Mouse (Mus musculus) hindbrain, postnatal 0 days (tissue): Measurements from ENCODE around the gene Zfand2b. TPM values are rescaled to one million over a fixed set of nuclear protein-coding genes. Genes with fewer than 3 reads are reported as not detected.

Source experiments
- ATAC-seq: fragments of 200-750 bp; cut with Nextera tagmentation; 2 replicates; pipeline ENCODE4 v1.8.0; 2017; ENCODE audit warnings: mild to moderate bottlenecking, moderate TSS enrichment, moderate library complexity
- DNase-seq: peaks from one replicate; pipeline ENCODE4 v3.0.0-alpha.2; 2015; ENCODE audit warnings: low spot score
- H3K27ac ChIP-seq: fragments of 300-500 bp; sonication (generic); 2 replicates; pipeline ENCODE4 v1.5.1; 2014; ENCODE audit warnings: mild to moderate bottlenecking
- H3K27me3 ChIP-seq: fragments of 300-500 bp; sonication (generic); 2 replicates; pipeline ENCODE4 v1.6.1; 2014; ENCODE audit warnings: low read length, mixed read lengths; ENCODE audit not compliant: insufficient read depth
- H3K36me3 ChIP-seq: fragments of 300-500 bp; sonication (generic); 2 replicates; pipeline ENCODE4 v1.6.1; 2014; ENCODE audit warnings: low read length, mixed read lengths; ENCODE audit not compliant: insufficient read depth
- H3K4me1 ChIP-seq: fragments of 300-500 bp; sonication (generic); 2 replicates; pipeline ENCODE4 v1.6.1; 2014; ENCODE audit warnings: antibody characterized with exemption, low read length, mixed read lengths; ENCODE audit not compliant: insufficient read depth
- H3K4me2 ChIP-seq: fragments of 300-500 bp; sonication (generic); 2 replicates; pipeline ENCODE4 v1.6.1; 2014; ENCODE audit warnings: low read depth, mild to moderate bottlenecking, low read length, moderate library complexity, mixed read lengths
- H3K4me3 ChIP-seq: fragments of 300-500 bp; sonication (generic); 2 replicates; pipeline ENCODE4 v1.5.1; 2014; ENCODE audit warnings: low read length
- H3K9ac ChIP-seq: fragments of 300-500 bp; sonication (generic); replicated peaks from 2 replicates; pipeline ENCODE4 v1.6.1; 2014; ENCODE audit warnings: mild to moderate bottlenecking, low read length, moderate library complexity, mixed read lengths
- H3K9me3 ChIP-seq: fragments of 300-500 bp; sonication (generic); 2 replicates; pipeline ENCODE4 v1.6.1; 2016; ENCODE audit warnings: low read length, mixed read lengths
- CTCF ChIP-seq: IDR thresholded peaks from 2 replicates; pipeline ENCODE4 v1.5.1; 2016; ENCODE audit warnings: antibody characterized with exemption, control low read depth, low read depth
- whole genome bisulfite sequencing: fragments of 180-500 bp; shearing (Covaris S2); extraction: QIAGEN DNeasy Blood & Tissue Kit; methylation state at CpG from one replicate; pipeline ENCODE4 v1.1.7; 2014; 5-methylcytosine and 5-hydroxymethylcytosine counted together
- polyA plus RNA-seq: library from polyadenylated mRNA; unstranded; fragments of >200 nt; fragmentation: Nextera tagmentation; extraction: Ambion mirVana; gene quantifications from 2 replicates; pipeline ENCODE4 v1.2.1, GENCODE M21; 2015
- total RNA-seq: library from RNA; depleted of rRNA; stranded (reverse); fragments of >200 nt; gene quantifications from 2 replicates; pipeline ENCODE4 v1.2.3, GENCODE M21; 2014

Zfand2b gene
- total and polyA plus RNA-seq, 2 experiments from 2014 or later, result 45.0 to 49.5 TPM

DNA sequence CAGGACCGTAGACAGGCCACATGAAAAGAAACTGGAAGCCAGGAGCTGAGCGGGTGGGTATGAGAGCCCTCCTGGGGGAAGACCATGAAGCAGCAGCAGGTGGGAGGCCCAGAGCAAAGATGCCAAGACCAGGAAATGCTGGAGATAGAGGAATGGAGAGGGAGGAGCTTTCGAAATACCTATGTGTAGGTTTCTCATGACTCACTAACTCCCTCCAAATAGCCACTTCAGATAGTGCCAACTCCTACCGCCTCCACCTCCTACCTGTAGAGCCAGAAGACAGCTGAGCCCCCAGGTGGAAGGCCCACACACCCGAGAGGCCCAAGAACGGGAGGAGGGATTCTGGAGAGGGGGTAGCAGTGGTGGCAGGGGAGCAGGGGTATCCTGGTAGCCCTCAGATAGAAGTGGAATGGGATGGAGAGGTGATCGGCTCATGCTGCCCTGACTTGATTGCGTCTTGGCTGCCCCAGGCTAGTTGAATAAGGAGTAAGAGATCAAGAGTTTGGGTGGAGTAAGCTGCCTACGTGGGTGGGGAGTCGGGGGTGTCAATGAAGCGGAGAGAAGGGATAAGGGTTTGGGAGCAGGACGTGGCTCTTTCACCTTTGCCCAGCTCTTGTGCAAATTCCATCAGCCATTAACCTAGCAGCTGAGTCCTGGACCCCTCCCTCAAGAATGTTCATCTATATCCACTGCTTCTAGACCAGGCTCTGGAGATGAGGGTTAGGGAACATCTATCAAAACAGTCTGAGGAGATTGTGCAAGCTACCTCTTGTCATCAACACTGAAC is 34.8 kb upstream of the Zfand2b start, which contains the start of gene Slc23a3:
Gene Slc23a3 (minus strand): TSS at position 470 of the 787 bp plus-strand sequence.
- H3K27me3 ChIP-seq, result no peaks in the 10 kb centered on the region
- H3K4me3 ChIP-seq, result no peak within 1 kb of the TSS
- H3K4me1 ChIP-seq, result no peaks in the 10 kb centered on the region
- H3K4me2 ChIP-seq, result no peak within 1 kb of the TSS
- no peaks in the 10 kb centered on the region for H3K9me3 ChIP-seq
- ATAC-seq (no peak), DNase-seq (no peak)
- no peak within 1 kb of the TSS for H3K27ac ChIP-seq
- no peak for TF ChIP-seq CTCF
- H3K36me3 ChIP-seq, result peaks cover 27% of the 10 kb centered on the region
- WGBS, result 72% methylated on average over 12 of the region's 12 CpGs
- no peak within 1 kb of the TSS for H3K9ac ChIP-seq

DNA sequence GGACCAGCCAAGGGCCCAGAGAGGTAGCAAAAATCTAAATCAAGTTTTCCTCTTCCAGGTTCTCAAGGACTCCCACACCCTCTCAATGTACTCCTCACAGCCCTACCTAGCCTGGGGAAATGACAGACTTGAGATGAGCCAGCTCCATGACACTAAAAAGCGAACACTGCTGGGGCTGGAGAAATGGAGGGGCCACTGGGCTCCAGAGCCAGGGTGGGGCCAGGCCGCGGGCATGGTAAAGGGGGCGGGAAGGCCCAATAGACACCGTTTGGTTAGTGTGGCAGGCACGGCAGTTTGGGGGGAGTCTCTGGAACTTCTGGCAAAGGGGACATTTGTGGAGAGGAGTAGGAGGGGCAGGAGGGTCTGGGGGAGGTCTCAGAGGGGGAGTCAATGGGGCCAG is 32.2 kb upstream of the Zfand2b start:
- Histone ChIP-seq H3K9ac (no peak overlapping the region), H3K9me3 (no peaks in the 10 kb centered on the region), H3K27me3 (no peaks in the 10 kb centered on the region), H3K4me1 (peaks cover 8% of the 10 kb centered on the region), H3K36me3 (peaks cover 35% of the 10 kb centered on the region), H3K4me3 (no peak overlapping the region), H3K27ac (no peak overlapping the region), H3K4me2 (no peak overlapping the region)
- WGBS, result 88% methylated on average over 6 of the region's 6 CpGs
- no peak for TF ChIP-seq CTCF
- no peak for DNase-seq
- no peak for ATAC-seq

- H3K27me3 ChIP-seq, result no peaks in the 10 kb centered on the region
- peaks cover 35% of the 10 kb centered on the region for H3K36me3 ChIP-seq
- H3K4me3 ChIP-seq, result no peak overlapping the region
- H3K4me2 ChIP-seq, result no peak overlapping the region
- H3K9ac ChIP-seq, result no peak overlapping the region
- H3K9me3 ChIP-seq, result no peaks in the 10 kb centered on the region
- no peak overlapping the region for H3K27ac ChIP-seq
- WGBS, result 85% methylated on average over 3 of the region's 3 CpGs
- peaks cover 8% of the 10 kb centered on the region for H3K4me1 ChIP-seq
- DNase-seq (no peak), ATAC-seq (no peak)
- no peak for TF ChIP-seq CTCF
These were observed 31.7 kb upstream of the Zfand2b start for GRCm38 (mm10) chr1:75136730-75137129.

DNA sequence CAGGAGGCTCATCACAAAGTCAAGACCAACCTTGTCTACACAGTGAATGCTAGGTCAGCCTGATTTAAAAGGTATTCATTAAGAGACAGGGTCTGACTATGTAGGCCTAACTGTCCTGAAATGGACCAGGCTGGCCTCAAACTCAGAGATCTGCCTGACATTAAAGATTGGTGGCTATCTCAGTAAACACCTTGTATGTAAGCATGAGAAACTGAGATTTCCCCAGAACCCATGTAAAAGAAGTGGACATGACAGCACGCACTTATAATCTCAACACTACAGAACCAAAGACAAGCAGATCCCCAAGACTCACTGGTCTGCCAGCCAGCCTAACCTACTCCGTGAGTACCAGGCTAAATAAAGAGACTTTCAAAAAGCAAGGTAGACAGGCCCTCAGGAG is 30.0 kb upstream of the Zfand2b start:
- no peak for TF ChIP-seq CTCF
- Histone ChIP-seq H3K4me3 (no peak overlapping the region), H3K4me1 (peaks cover 8% of the 10 kb centered on the region), H3K4me2 (no peak overlapping the region), H3K27me3 (no peaks in the 10 kb centered on the region), H3K36me3 (peaks cover 35% of the 10 kb centered on the region), H3K27ac (no peak overlapping the region), H3K9me3 (no peaks in the 10 kb centered on the region), H3K9ac (no peak overlapping the region)
- ATAC-seq, result no peak
- 91% methylated on average over 2 of the region's 2 CpGs for WGBS
- no peak for DNase-seq

DNA sequence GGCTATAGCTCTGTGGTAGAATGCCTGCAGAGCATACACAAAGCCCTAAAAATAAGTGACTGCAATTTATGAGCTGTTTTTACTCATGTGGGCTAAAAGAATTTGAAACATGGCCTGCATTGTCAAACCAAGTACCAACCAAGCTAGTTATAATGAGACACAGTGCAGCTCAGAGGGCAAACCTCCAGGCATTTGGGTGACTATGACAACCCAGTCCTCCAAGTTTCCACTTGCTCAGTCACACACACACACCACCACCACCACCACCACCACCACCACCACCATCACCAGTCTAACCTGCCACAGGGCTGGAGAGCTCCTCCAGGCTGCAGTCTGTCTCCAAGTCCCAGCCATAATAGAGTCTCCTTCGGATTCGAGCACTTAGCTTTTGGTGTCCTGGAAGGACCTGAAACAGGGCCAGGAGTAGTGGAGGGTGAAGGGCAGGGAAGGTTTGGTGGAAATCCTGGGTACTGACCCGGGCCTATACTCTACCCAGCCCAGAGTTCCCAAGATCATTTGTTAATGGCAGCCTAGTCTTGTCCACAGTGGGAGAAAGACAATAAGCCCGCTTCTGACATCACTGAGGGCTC is 27.8 kb upstream of the Zfand2b start:
- Histone ChIP-seq H3K9ac (peak overlapping the region; percentile 96), H3K36me3 (peaks cover 39% of the 10 kb centered on the region), H3K9me3 (no peaks in the 10 kb centered on the region), H3K4me1 (peaks cover 13% of the 10 kb centered on the region), H3K27ac (peak overlapping the region; percentile 98; the same call in 1 of the 2 replicates), H3K4me3 (peak overlapping the region; percentile 91), H3K4me2 (peak overlapping the region; percentile 97), H3K27me3 (no peaks in the 10 kb centered on the region)
- TF ChIP-seq CTCF, result no peak
- 59% methylated on average over 4 of the region's 4 CpGs for WGBS
- ATAC-seq (no peak), DNase-seq (no peak)

GRCm38 (mm10) chr1:75141486-75142190 is 26.8 kb upstream of the Zfand2b start:
- Histone ChIP-seq H3K27me3 (no peaks in the 10 kb centered on the region), H3K4me3 (peak overlapping the region; percentile 91), H3K9me3 (no peaks in the 10 kb centered on the region), H3K4me1 (peaks cover 13% of the 10 kb centered on the region), H3K36me3 (peaks cover 40% of the 10 kb centered on the region), H3K4me2 (peak overlapping the region; percentile 97), H3K27ac (peak overlapping the region; percentile 98), H3K9ac (peak overlapping the region; percentile 96)
- ATAC-seq, result no peak; the same call in 1 of the 2 replicates
- peak; percentile 47 for DNase-seq
- TF ChIP-seq CTCF, result no peak
- WGBS, result under 1% methylated on average over 52 of the region's 53 CpGs
